9 mouse cellular contexts compared by ENCODE assay signal in the genomic region with DNA sequence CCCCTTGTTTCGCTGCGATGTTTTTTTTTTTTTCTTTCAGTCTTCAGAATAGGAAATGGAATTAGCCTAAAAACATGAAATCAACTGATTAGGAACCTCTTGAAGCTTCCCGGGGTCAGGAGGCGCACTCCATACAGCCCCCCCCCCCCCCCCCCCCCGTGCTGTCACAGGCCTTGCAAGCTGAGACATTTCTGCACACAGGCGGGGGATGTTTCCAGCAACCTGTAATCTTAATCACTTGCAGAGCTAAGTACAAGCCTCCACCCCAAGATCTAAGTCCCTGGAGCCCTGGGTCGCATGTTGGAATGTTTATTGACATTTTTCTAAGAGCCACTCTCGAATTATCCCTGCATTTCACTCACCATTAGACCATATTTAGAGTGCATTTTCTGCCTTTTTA.
DNase-seq lines count a peak whose midpoint lies in the region; ATAC-seq lines count a peak whose summit lies in the region.
"Had no signal": no experiment of that assay in that cellular context is flagged by ENCODE, and none has a peak within 500 bp of the region (broad histone marks: within the 10 kb centered on the region; RNA-seq: fewer than 3 reads in every experiment).

No protein-coding gene starts in this region.

- 27% methylated on average over 7 of the region's 8 CpGs for whole genome bisulfite sequencing in heart, embryonic 15.5 days
- WGBS in forebrain, embryonic 15.5 days = 10% methylated on average over 8 of the region's 8 CpGs

- no peaks in the 10 kb centered on the region for H3K36me3 ChIP-seq in heart, embryonic 15.5 days
- no peaks in the 10 kb centered on the region for H3K36me3 ChIP-seq in forebrain, embryonic 15.5 days

- peak overlapping the region; percentile 14 for H3K4me3 ChIP-seq in heart, embryonic 15.5 days
- peak overlapping the region; percentile 18; the same call in 1 of the 2 replicates for H3K4me3 ChIP-seq in forebrain, embryonic 15.5 days

- no peak for ATAC-seq in heart, embryonic 15.5 days (replicated peaks; ENCODE audit: insufficient number of reproducible peaks, insufficient read depth, low FRiP score, low read depth)
- no peak for ATAC-seq in forebrain, embryonic 15.5 days (replicated peaks)

- H3K9ac ChIP-seq in heart, embryonic 15.5 days = no peak overlapping the region
- H3K9ac ChIP-seq in forebrain, embryonic 15.5 days (replicated peaks) = no peak overlapping the region

- no peak for DNase-seq in heart, adult 8-10 months (ENCODE audit: low spot score)
- DNase-seq in embryo, embryonic 10 days (ENCODE audit: low spot score) = peak; percentile 68
- peak; percentile 56 for DNase-seq in mesoderm, embryonic 11.5 days (ENCODE audit: low read depth, low spot score)
- DNase-seq in left cerebral cortex, adult 8-10 months (ENCODE audit: low spot score in 2 of 2) = no peak
- DNase-seq in cerebellum, postnatal 36 days = no peak
- no peak for DNase-seq in right cerebral cortex, postnatal 36 days (ENCODE audit: low spot score in 2 of 2)
- DNase-seq: kidney, adult 8-10 months had no signal

- no peaks in the 10 kb centered on the region for H3K9me3 ChIP-seq in heart, embryonic 15.5 days (replicated peaks)
- no peaks in the 10 kb centered on the region for H3K9me3 ChIP-seq in forebrain, embryonic 15.5 days

- 0 out of 2 replicates have a peak, but pooled peaks cover 8% of the 10 kb centered on the region for H3K4me1 ChIP-seq in heart, embryonic 15.5 days (replicated peaks)
- H3K4me1 ChIP-seq in forebrain, embryonic 15.5 days = peaks cover 14% of the 10 kb centered on the region

- no peaks in the 10 kb centered on the region for H3K27me3 ChIP-seq in heart, embryonic 15.5 days
- no peaks in the 10 kb centered on the region for H3K27me3 ChIP-seq in forebrain, embryonic 15.5 days

- H3K4me2 ChIP-seq in heart, embryonic 15.5 days = peak overlapping the region; percentile 47
- H3K4me2 ChIP-seq in forebrain, embryonic 15.5 days (replicated peaks) = peak overlapping the region; percentile 42

- H3K27ac ChIP-seq in heart, embryonic 15.5 days = no peak overlapping the region
- H3K27ac ChIP-seq in forebrain, embryonic 15.5 days (replicated peaks) = 0 out of 2 replicates have a peak overlapping the region, but pooled peaks have one; percentile 19

Comparison
In these comparisons a context has a peak if more than half of its experiments do, and no peak if none do; other contexts are left out.
1. DNase-seq: peak in embryo, embryonic 10 days (single experiment) and mesoderm, embryonic 11.5 days (single experiment); none in heart, adult 8-10 months (single experiment), left cerebral cortex, adult 8-10 months (0 of 2), cerebellum, postnatal 36 days (0 of 2) and right cerebral cortex, postnatal 36 days (0 of 2).